Mouse (Mus musculus) activated CD4-positive, CD25-positive, alpha-beta regulatory T cell, adult 4 months (primary cell): ENCODE results near the gene Plscr4. TPM values are rescaled to one million over a fixed set of nuclear protein-coding genes. Genes with fewer than 3 reads are reported as not detected.

Source experiments
- ATAC-seq: one replicate; pipeline ENCODE4 v1.8.0; 2017
- polyA plus RNA-seq, 2 experiments: library from polyadenylated mRNA; unstranded; fragments of 100-300 nt; shearing (Covaris generic); gene quantifications; one replicate each; pipeline ENCODE4 v1.2.1; 2017

Plscr4 gene
- polyA plus RNA-seq, 2 experiments from 2014 or later: 1.4 to 2.0 TPM

- no peak for ATAC-seq
These were observed 54.5 kb downstream of the Plscr4 start for GRCm38 (mm10) chr9:92511696-92512095.

- ATAC-seq: no peak
These were observed 59.9 kb downstream of the Plscr4 start for GRCm38 (mm10) chr9:92517036-92517435.

GRCm38 (mm10) chr9:92520751-92521150 is 63.6 kb downstream of the Plscr4 start:
- no peak for ATAC-seq

GRCm38 (mm10) chr9:92524506-92524905 is 67.3 kb downstream of the Plscr4 start:
- no peak for ATAC-seq

- no peak for ATAC-seq
These were observed 72.9 kb downstream of the Plscr4 start for GRCm38 (mm10) chr9:92530055-92530454.

- ATAC-seq: no peak
These were observed 80.6 kb downstream of the Plscr4 start for GRCm38 (mm10) chr9:92537735-92538134.

GRCm38 (mm10) chr9:92538216-92538615 is 81.0 kb downstream of the Plscr4 start:
- ATAC-seq: no peak

Other genes with a start within 250 kb of the Plscr4 start
- gene Plscr1, start 207.6 kb upstream of the Plscr4 start, polyA plus RNA-seq: 10 to 100 TPM; 75.5 to 98.7 TPM
- gene Plscr2, start 181.8 kb upstream of the Plscr4 start, polyA plus RNA-seq: not detected
- gene 1700057G04Rik, start 148.0 kb upstream of the Plscr4 start, polyA plus RNA-seq: not detected
- 1 to 10 TPM; 2.5 to 2.8 TPM for gene Plod2, start 84.8 kb downstream of the Plscr4 start, polyA plus RNA-seq